Mouse (Mus musculus) neural tube, embryonic 11.5 days (tissue): ENCODE data around the gene Mmel1. TPM values are rescaled to one million over a fixed set of nuclear protein-coding genes. Genes with fewer than 3 reads are reported as not detected.

Source experiments
- ATAC-seq: fragments of 200-750 bp; cut with Nextera tagmentation; 2 replicates; pipeline ENCODE4 v1.8.0; 2017; ENCODE audit warnings: moderate number of reproducible peaks, mild to moderate bottlenecking, moderate TSS enrichment, moderate library complexity; ENCODE audit not compliant: insufficient read depth, low FRiP score, low TSS enrichment
- DNase-seq: peaks from one replicate; pipeline ENCODE4 v3.0.0-alpha.2; 2015; ENCODE audit warnings: low spot score
- H3K27ac ChIP-seq: fragments of 300-500 bp; sonication (generic); 2 replicates; pipeline ENCODE4 v1.5.1; 2014; ENCODE audit warnings: low read depth, mild to moderate bottlenecking, low read length
- H3K27me3 ChIP-seq: fragments of 300-500 bp; sonication (generic); 2 replicates; pipeline ENCODE4 v1.6.1; 2014; ENCODE audit warnings: mild to moderate bottlenecking, low read length, mixed read lengths; ENCODE audit not compliant: control insufficient read depth, insufficient read depth
- H3K36me3 ChIP-seq: fragments of 300-500 bp; sonication (generic); 2 replicates; pipeline ENCODE4 v1.6.1; 2014; ENCODE audit warnings: mild to moderate bottlenecking, low read length, moderate library complexity, mixed read lengths; ENCODE audit not compliant: control insufficient read depth, insufficient read depth
- H3K4me1 ChIP-seq: fragments of 300-500 bp; sonication (generic); 2 replicates; pipeline ENCODE4 v1.6.1; 2014; ENCODE audit warnings: low read length, mixed read lengths; ENCODE audit not compliant: control insufficient read depth, insufficient read depth
- H3K4me2 ChIP-seq: fragments of 300-500 bp; sonication (generic); 2 replicates; pipeline ENCODE4 v1.6.1; 2014; ENCODE audit warnings: low read depth, mild to moderate bottlenecking, moderate library complexity
- H3K4me3 ChIP-seq: fragments of 300-500 bp; sonication (generic); 2 replicates; pipeline ENCODE4 v1.5.1; 2014; ENCODE audit warnings: low read depth, low read length
- H3K9ac ChIP-seq: fragments of 300-500 bp; sonication (generic); 2 replicates; pipeline ENCODE4 v1.6.1; 2014; ENCODE audit warnings: mild to moderate bottlenecking, low read length
- H3K9me3 ChIP-seq: fragments of 300-500 bp; sonication (generic); 2 replicates; pipeline ENCODE4 v1.6.1; 2016; ENCODE audit warnings: low read length; ENCODE audit not compliant: control insufficient read depth
- WGBS: fragments of 180-500 bp; shearing (Covaris S2); extraction: QIAGEN DNeasy Blood & Tissue Kit; methylation state at CpG from one replicate; pipeline ENCODE4 v1.1.7; 2014; 5-methylcytosine and 5-hydroxymethylcytosine counted together
- polyA plus RNA-seq: library from polyadenylated mRNA; unstranded; fragments of >200 nt; fragmentation: Nextera tagmentation; extraction: Ambion mirVana; gene quantifications from 2 replicates; pipeline ENCODE4 v1.2.1, GENCODE M21; 2014

Gene Mmel1
- polyA plus RNA-seq, 1 experiment from 2014 or later, result 0.50 TPM

- Histone ChIP-seq H3K9ac (no peak overlapping the region), H3K4me1 (no peaks in the 10 kb centered on the region), H3K4me3 (no peak overlapping the region), H3K4me2 (no peak overlapping the region), H3K9me3 (no peaks in the 10 kb centered on the region), H3K36me3 (no peaks in the 10 kb centered on the region), H3K27me3 (no peaks in the 10 kb centered on the region), H3K27ac (no peak overlapping the region)
- ATAC-seq, result no peak
- WGBS, result 84% methylated on average over 13 of the region's 13 CpGs
- no peak for DNase-seq
Measured at GRCm38 (mm10) chr4:154838741-154839140, 30.6 kb upstream of the Mmel1 start.

- no peaks in the 10 kb centered on the region for H3K4me1 ChIP-seq
- H3K27ac ChIP-seq, result no peak overlapping the region
- DNase-seq (no peak), ATAC-seq (no peak)
- H3K9ac ChIP-seq, result no peak overlapping the region
- no peaks in the 10 kb centered on the region for H3K9me3 ChIP-seq
- no peak overlapping the region for H3K4me3 ChIP-seq
- no peak overlapping the region for H3K4me2 ChIP-seq
- WGBS, result 46% methylated on average over 11 of the region's 11 CpGs
- no peaks in the 10 kb centered on the region for H3K36me3 ChIP-seq
- no peaks in the 10 kb centered on the region for H3K27me3 ChIP-seq
Measured at GRCm38 (mm10) chr4:154839406-154839805, 30.0 kb upstream of the Mmel1 start.

- Histone ChIP-seq H3K4me2 (no peak overlapping the region), H3K9ac (no peak overlapping the region), H3K4me3 (no peak overlapping the region), H3K27me3 (peaks cover 16% of the 10 kb centered on the region), H3K9me3 (no peaks in the 10 kb centered on the region), H3K27ac (no peak overlapping the region), H3K36me3 (no peaks in the 10 kb centered on the region), H3K4me1 (no peaks in the 10 kb centered on the region)
- ATAC-seq (no peak), DNase-seq (no peak)
- WGBS, result 100% methylated on average over 1 of the region's 1 CpGs
Measured at GRCm38 (mm10) chr4:154852696-154853095, 16.7 kb upstream of the Mmel1 start.

GRCm38 (mm10) chr4:154853881-154854280, 15.5 kb upstream of the Mmel1 start:
- 81% methylated on average over 4 of the region's 4 CpGs for WGBS

GRCm38 (mm10) chr4:154854676-154855345, 14.6 kb upstream of the Mmel1 start:
- H3K9me3 ChIP-seq, result no peaks in the 10 kb centered on the region
- peak overlapping the region; percentile 45 for H3K4me3 ChIP-seq
- H3K36me3 ChIP-seq, result no peaks in the 10 kb centered on the region
- no peak overlapping the region for H3K9ac ChIP-seq
- peak overlapping the region; percentile 84; the same call in 1 of the 2 replicates for H3K4me2 ChIP-seq
- H3K27ac ChIP-seq, result no peak overlapping the region
- ATAC-seq, result no peak
- WGBS, result 62% methylated on average over 12 of the region's 12 CpGs
- peaks cover 16% of the 10 kb centered on the region for H3K27me3 ChIP-seq
- DNase-seq, result no peak
- H3K4me1 ChIP-seq, result no peaks in the 10 kb centered on the region

More at GRCm38 (mm10) chr4:154853881-154854280, 15.5 kb upstream of the Mmel1 start:
- H3K9ac ChIP-seq, result no peak overlapping the region
- H3K36me3 ChIP-seq, result no peaks in the 10 kb centered on the region
- H3K4me2 ChIP-seq, result no peak overlapping the region
- H3K27me3 ChIP-seq, result peaks cover 16% of the 10 kb centered on the region
- no peak for DNase-seq
- H3K4me3 ChIP-seq, result no peak overlapping the region
- H3K27ac ChIP-seq, result no peak overlapping the region
- H3K9me3 ChIP-seq, result no peaks in the 10 kb centered on the region
- H3K4me1 ChIP-seq, result no peaks in the 10 kb centered on the region
- no peak for ATAC-seq

- DNase-seq, result peak; percentile 95
- no peaks in the 10 kb centered on the region for H3K9me3 ChIP-seq
- ATAC-seq, result peak; percentile 93
- 1% methylated on average over 85 of the region's 110 CpGs for WGBS
- H3K4me2 ChIP-seq, result peak overlapping the region; percentile 84
- peak overlapping the region; percentile 45 for H3K4me3 ChIP-seq
- H3K9ac ChIP-seq, result peak overlapping the region; percentile 60
- H3K36me3 ChIP-seq, result no peaks in the 10 kb centered on the region
- H3K27ac ChIP-seq, result 0 out of 2 replicates have a peak overlapping the region, but pooled peaks have one; percentile 29
- peaks cover 16% of the 10 kb centered on the region for H3K27me3 ChIP-seq
- no peaks in the 10 kb centered on the region for H3K4me1 ChIP-seq
Measured at GRCm38 (mm10) chr4:154855721-154856479, 13.5 kb upstream of the Mmel1 start.

- peaks cover 18% of the 10 kb centered on the region for H3K27me3 ChIP-seq
- DNase-seq (no peak), ATAC-seq (no peak)
- H3K27ac ChIP-seq, result 0 out of 2 replicates have a peak overlapping the region, but pooled peaks have one; percentile 29
- H3K9me3 ChIP-seq, result no peaks in the 10 kb centered on the region
- H3K4me2 ChIP-seq, result peak overlapping the region; percentile 84
- H3K36me3 ChIP-seq, result no peaks in the 10 kb centered on the region
- WGBS, result 19% methylated on average over 9 of the region's 9 CpGs
- H3K4me1 ChIP-seq, result no peaks in the 10 kb centered on the region
- peak overlapping the region; percentile 60 for H3K9ac ChIP-seq
- peak overlapping the region; percentile 45 for H3K4me3 ChIP-seq
Measured at GRCm38 (mm10) chr4:154856480-154856837, 12.9 kb upstream of the Mmel1 start.

- ATAC-seq (no peak), DNase-seq (no peak)
- 87% methylated on average over 7 of the region's 7 CpGs for WGBS
- no peaks in the 10 kb centered on the region for H3K9me3 ChIP-seq
- no peaks in the 10 kb centered on the region for H3K4me1 ChIP-seq
- peak overlapping the region; percentile 84 for H3K4me2 ChIP-seq
- H3K27me3 ChIP-seq, result peaks cover 18% of the 10 kb centered on the region
- H3K36me3 ChIP-seq, result no peaks in the 10 kb centered on the region
- no peak overlapping the region for H3K27ac ChIP-seq
- H3K4me3 ChIP-seq, result no peak overlapping the region
- H3K9ac ChIP-seq, result peak overlapping the region; percentile 60; the same call in 1 of the 2 replicates
Measured at GRCm38 (mm10) chr4:154856882-154857281, 12.5 kb upstream of the Mmel1 start.
